Mouse (Mus musculus): ENCODE results near the gene Kmo.
A peak's percentile ranks its signal among the peaks of the same experiment; 100 is the strongest.

Gene Kmo

GRCm38 (mm10) chr1:175619814-175620431 lies at the start of gene Kmo:
TSS of gene Kmo (plus strand) at chr1:175620381.
- DNase-seq (ENCODE audit: low spot score), result no peak

GRCm38 (mm10) chr1:175574129-175574528 lies 46.1 kb upstream of the Kmo start:
- no peak for DNase-seq (ENCODE audit: low spot score)

GRCm38 (mm10) chr1:175578425-175579096 lies 41.6 kb upstream of the Kmo start:
- no peak for DNase-seq (ENCODE audit: low spot score)

- DNase-seq (ENCODE audit: low spot score), result no peak
Observed at GRCm38 (mm10) chr1:175579598-175580235, 40.5 kb upstream of the Kmo start.

GRCm38 (mm10) chr1:175580346-175580745 lies 39.8 kb upstream of the Kmo start:
- DNase-seq (ENCODE audit: low spot score), result no peak

GRCm38 (mm10) chr1:175582799-175583198 lies 37.4 kb upstream of the Kmo start:
- DNase-seq (ENCODE audit: low spot score), result no peak

- DNase-seq (ENCODE audit: low spot score), result no peak
Observed at GRCm38 (mm10) chr1:175585267-175585666, 34.9 kb upstream of the Kmo start.

GRCm38 (mm10) chr1:175586656-175587055 lies 33.5 kb upstream of the Kmo start:
- no peak for DNase-seq (ENCODE audit: low spot score)

- DNase-seq (ENCODE audit: low spot score), result no peak
Observed at GRCm38 (mm10) chr1:175592832-175593231, 27.3 kb upstream of the Kmo start.

GRCm38 (mm10) chr1:175602231-175602630 lies 17.9 kb upstream of the Kmo start:
- no peak for DNase-seq (ENCODE audit: low spot score)

- DNase-seq (ENCODE audit: low spot score), result peak; percentile 32
Observed at GRCm38 (mm10) chr1:175603390-175603789, 16.8 kb upstream of the Kmo start.

- DNase-seq (ENCODE audit: low spot score), result no peak
Observed at GRCm38 (mm10) chr1:175607308-175607707, 12.9 kb upstream of the Kmo start.

GRCm38 (mm10) chr1:175607838-175608585 lies 12.2 kb upstream of the Kmo start:
- DNase-seq (ENCODE audit: low spot score), result no peak

- DNase-seq (ENCODE audit: low spot score), result no peak
Observed at GRCm38 (mm10) chr1:175608708-175609107, 11.5 kb upstream of the Kmo start.

GRCm38 (mm10) chr1:175614992-175615391 lies 5.2 kb upstream of the Kmo start:
- no peak for DNase-seq (ENCODE audit: low spot score)

GRCm38 (mm10) chr1:175623656-175624055 lies 3.5 kb downstream of the Kmo start:
- DNase-seq (ENCODE audit: low spot score), result no peak

- peak; percentile 98 for DNase-seq (ENCODE audit: low spot score)
Observed at GRCm38 (mm10) chr1:175625257-175625879, 5.2 kb downstream of the Kmo start, which contains the start of gene Fh1. TSS of gene Fh1 (minus strand) at chr1:175625635.

GRCm38 (mm10) chr1:175625990-175626692 lies 6.0 kb downstream of the Kmo start:
- DNase-seq (ENCODE audit: low spot score), result peak; percentile 68

GRCm38 (mm10) chr1:175629248-175629647 lies 9.1 kb downstream of the Kmo start:
- no peak for DNase-seq (ENCODE audit: low spot score)

- no peak for DNase-seq (ENCODE audit: low spot score)
Observed at GRCm38 (mm10) chr1:175630345-175630744, 10.2 kb downstream of the Kmo start.

GRCm38 (mm10) chr1:175631080-175631479 lies 10.9 kb downstream of the Kmo start:
- DNase-seq (ENCODE audit: low spot score), result no peak

Measured in embryo, embryonic 10.5 days (tissue).